21 mouse cellular contexts compared by ENCODE assay signal in the genomic region with DNA sequence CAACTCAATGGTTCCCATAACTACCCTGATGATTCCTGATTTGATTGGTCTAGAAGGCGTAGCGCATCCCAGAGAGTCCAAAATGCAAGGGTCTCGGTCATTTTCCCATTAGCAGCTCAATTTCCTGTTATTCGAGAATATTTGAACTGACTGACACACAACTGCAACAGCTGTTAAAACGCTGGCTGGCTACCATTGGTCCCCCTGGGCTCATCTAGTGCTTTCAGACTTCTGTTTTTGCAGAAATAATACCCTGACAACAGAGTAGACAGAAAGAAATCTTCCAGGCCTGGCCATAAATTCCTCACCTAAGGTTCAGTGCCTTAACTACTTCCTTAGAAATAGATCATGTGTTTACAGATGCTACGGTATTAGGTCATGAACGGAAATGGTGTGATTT. TPM values are rescaled to one million over a fixed set of nuclear protein-coding genes. Genes with fewer than 3 reads are reported as not detected.
DNase-seq lines count a peak whose midpoint lies in the region; ATAC-seq and TF ChIP-seq lines count a peak whose summit lies in the region.
"Had no signal": no experiment of that assay in that cellular context is flagged by ENCODE, and none has a peak within 500 bp of the region (broad histone marks: within the 10 kb centered on the region; RNA-seq: fewer than 3 reads in every experiment).

No protein-coding gene starts in this region.

- TF ChIP-seq POLR2A in heart, adult 2 months (IDR thresholded peaks at IDR 0.05; ENCODE audit: insufficient read depth, low read depth, low read length), result no peak

- no peak for TF ChIP-seq EP300 in heart, adult 2 months (IDR thresholded peaks at IDR 0.05; ENCODE audit: insufficient read depth, low read depth, low read length)
- no peak for TF ChIP-seq EP300 in liver, postnatal 0 days (IDR thresholded peaks at IDR 0.05; ENCODE audit: low read depth)

- no peaks in the 10 kb centered on the region for H3K27me3 ChIP-seq in heart, adult 2 months (ENCODE audit: control insufficient read depth, insufficient read depth, low read length)
- H3K27me3 ChIP-seq in heart, embryonic 12.5 days (replicated peaks), result no peaks in the 10 kb centered on the region
- H3K27me3 ChIP-seq in liver, postnatal 0 days (ENCODE audit: insufficient read depth, low read length), result no peaks in the 10 kb centered on the region
- no peaks in the 10 kb centered on the region for H3K27me3 ChIP-seq in liver, embryonic 12.5 days (replicated peaks)
- H3K27me3 ChIP-seq: embryonic facial prominence, embryonic 13.5 days; forebrain, embryonic 13.5 days; heart, embryonic 15.5 days; hindbrain, embryonic 12.5 days had no signal

- ATAC-seq in heart, embryonic 12.5 days (ENCODE audit: insufficient number of reproducible peaks, low FRiP score), result no peak
- no peak for ATAC-seq in liver, postnatal 0 days
- no peak for ATAC-seq in liver, embryonic 12.5 days
- ATAC-seq: forebrain, embryonic 13.5 days; hindbrain, embryonic 16.5 days; inflammation-experienced regulatory T-cells, adult 6 months; intestine, postnatal 0 days had no signal

- peak; percentile 13 for DNase-seq in gastrocnemius, adult 18-20 months (ENCODE audit: low spot score)
- no peak for DNase-seq in gastrocnemius, postnatal 10 days
- DNase-seq in heart, adult 2 months, result no peak
- no peak for DNase-seq in liver, postnatal 0 days
- DNase-seq in kidney, adult 8-10 months, result no peak
- DNase-seq: adrenal gland, postnatal 14 days; B cell, adult 2 months; cerebellum, adult 18-20 months; cerebellum, adult 9-11 months; cerebellum, postnatal 36 days; heart, postnatal 4 days had no signal

- H3K4me2 ChIP-seq in heart, embryonic 12.5 days, result no peak overlapping the region
- no peak overlapping the region for H3K4me2 ChIP-seq in liver, postnatal 0 days (ENCODE audit: low read depth, low read length)
- H3K4me2 ChIP-seq in liver, embryonic 12.5 days, result no peak overlapping the region
- H3K4me2 ChIP-seq: embryonic facial prominence, embryonic 13.5 days; forebrain, embryonic 13.5 days; heart, embryonic 15.5 days; hindbrain, embryonic 12.5 days had no signal

- H3K79me2 ChIP-seq in heart, adult 2 months (replicated peaks; ENCODE audit: control insufficient read depth, insufficient read depth, low read length), result peaks cover 3% of the 10 kb centered on the region

- no peak overlapping the region for H3K4me3 ChIP-seq in heart, adult 2 months
- H3K4me3 ChIP-seq in heart, embryonic 12.5 days, result no peak overlapping the region
- H3K4me3 ChIP-seq in liver, postnatal 0 days (ENCODE audit: low read depth, low read length), result no peak overlapping the region
- no peak overlapping the region for H3K4me3 ChIP-seq in liver, embryonic 12.5 days
- H3K4me3 ChIP-seq: embryonic facial prominence, embryonic 13.5 days; forebrain, embryonic 13.5 days; heart, embryonic 15.5 days; hindbrain, embryonic 12.5 days had no signal

- no peak for TF ChIP-seq CTCF in heart, adult 2 months (IDR thresholded peaks at IDR 0.05)
- TF ChIP-seq CTCF in liver, postnatal 0 days (IDR thresholded peaks at IDR 0.05; ENCODE audit: low read depth), result no peak

- H3K36me3 ChIP-seq in heart, adult 2 months (ENCODE audit: control insufficient read depth, insufficient read depth, low read length), result peaks cover 36% of the 10 kb centered on the region
- H3K36me3 ChIP-seq in heart, embryonic 12.5 days, result no peaks in the 10 kb centered on the region
- H3K36me3 ChIP-seq in liver, postnatal 0 days (replicated peaks; ENCODE audit: insufficient read depth, low read length), result no peaks in the 10 kb centered on the region
- H3K36me3 ChIP-seq in liver, embryonic 12.5 days, result no peaks in the 10 kb centered on the region
- H3K36me3 ChIP-seq: embryonic facial prominence, embryonic 13.5 days; heart, embryonic 15.5 days; hindbrain, embryonic 12.5 days had no signal

- 48% methylated on average over 7 of the region's 7 CpGs for WGBS in heart, adult 2 months
- WGBS in heart, embryonic 12.5 days, result 86% methylated on average over 7 of the region's 7 CpGs
- 75% methylated on average over 7 of the region's 7 CpGs for WGBS in liver, postnatal 0 days (ENCODE audit: insufficient replicate concordance)
- WGBS in liver, embryonic 12.5 days (ENCODE audit: insufficient replicate concordance), result 78% methylated on average over 7 of the region's 7 CpGs

- peaks cover 23% of the 10 kb centered on the region for H3K4me1 ChIP-seq in heart, adult 2 months (ENCODE audit: control insufficient read depth, insufficient read depth, low read length)
- peaks cover 10% of the 10 kb centered on the region; the same call in 1 of the 2 replicates for H3K4me1 ChIP-seq in heart, embryonic 12.5 days (replicated peaks)
- H3K4me1 ChIP-seq in liver, postnatal 0 days (ENCODE audit: insufficient read depth), result peaks cover 12% of the 10 kb centered on the region; the same call in 1 of the 2 replicates
- H3K4me1 ChIP-seq in liver, embryonic 12.5 days, result no peaks in the 10 kb centered on the region
- H3K4me1 ChIP-seq: embryonic facial prominence, embryonic 13.5 days; forebrain, embryonic 13.5 days; hindbrain, embryonic 12.5 days had no signal

- no peak overlapping the region for H3K9ac ChIP-seq in heart, adult 2 months (ENCODE audit: low read depth, low read length)
- no peak overlapping the region for H3K9ac ChIP-seq in heart, embryonic 12.5 days
- no peak overlapping the region for H3K9ac ChIP-seq in liver, postnatal 0 days (replicated peaks)
- H3K9ac ChIP-seq in liver, embryonic 12.5 days, result no peak overlapping the region
- H3K9ac ChIP-seq: embryonic facial prominence, embryonic 13.5 days; forebrain, embryonic 13.5 days; heart, embryonic 15.5 days; hindbrain, embryonic 12.5 days had no signal

- peak overlapping the region; percentile 52 for H3K27ac ChIP-seq in heart, adult 2 months
- H3K27ac ChIP-seq in heart, embryonic 12.5 days (ENCODE audit: poor library complexity, severe bottlenecking), result no peak overlapping the region
- peak overlapping the region; percentile 63; the same call in 1 of the 2 replicates for H3K27ac ChIP-seq in liver, postnatal 0 days (ENCODE audit: low read depth)
- H3K27ac ChIP-seq in liver, embryonic 12.5 days, result no peak overlapping the region
- H3K27ac ChIP-seq: embryonic facial prominence, embryonic 13.5 days; forebrain, embryonic 13.5 days; hindbrain, embryonic 12.5 days had no signal

- intact Hi-C loops in heart, adult 2 months (cut with DNase I), result loop anchor here (2.0 kb wide), 1 partner anchor 38 kb away; no protein-coding TSS in a partner anchor

- H3K9me3 ChIP-seq in heart, embryonic 12.5 days (replicated peaks), result no peaks in the 10 kb centered on the region
- H3K9me3 ChIP-seq in liver, postnatal 0 days (ENCODE audit: low read length), result no peaks in the 10 kb centered on the region
- no peaks in the 10 kb centered on the region for H3K9me3 ChIP-seq in liver, embryonic 12.5 days (replicated peaks)
- H3K9me3 ChIP-seq: embryonic facial prominence, embryonic 13.5 days; forebrain, embryonic 13.5 days; heart, embryonic 15.5 days; hindbrain, embryonic 12.5 days had no signal

RNA-seq across cellular contexts. Expression of a gene that starts 10.8 kb away (rescaled TPM):
- total RNA-seq in gastrocnemius, adult 18-20 months (2021), result 1 to 10 TPM; 5.5 to 8.8 TPM
- 1 to 10 TPM; 7.3 to 9.2 TPM for total RNA-seq in gastrocnemius, postnatal 10 days (2021)
- total RNA-seq in heart, adult 2 months (2021), result 10 to 100 TPM; 53.3 to 76.8 TPM
- 19.3 and 35.1 TPM in 2 replicates for polyA plus RNA-seq in heart, adult 2 months (2012; rRNA removed)
- polyA plus RNA-seq in heart, embryonic 12.5 days (2016; fragmentation: Nextera tagmentation; extraction: Ambion mirVana), result 12.8 and 14.5 TPM in 2 replicates
- polyA plus RNA-seq in liver, postnatal 0 days (2015; fragmentation: Nextera tagmentation; extraction: Ambion mirVana), result 6.7 and 7.0 TPM in 2 replicates
- 4.3 and 4.4 TPM in 2 replicates for polyA plus RNA-seq in liver, embryonic 12.5 days (2016; fragmentation: Nextera tagmentation; extraction: Ambion mirVana)
- total RNA-seq: MEL had no signal

Comparison
In these comparisons a context has a peak if more than half of its experiments do, and no peak if none do; other contexts are left out.
1. H3K27ac ChIP-seq: peak in heart, adult 2 months (single experiment) and liver, postnatal 0 days (single experiment); none in heart, embryonic 12.5 days (single experiment) and liver, embryonic 12.5 days (single experiment).